Mouse (Mus musculus): ENCODE results near the gene Rev3l. TPM values are rescaled to one million over a fixed set of nuclear protein-coding genes. Genes with fewer than 3 reads are reported as not detected.

Rev3l gene
- polyA plus RNA-seq, 1 experiment from 2014 or later, result 23.0 TPM

Other genes starting within 250 kb of the Rev3l start
- 5.4 and 7.2 TPM in 2 replicates for gene Traf3ip2, start 119.2 kb upstream of the Rev3l start, polyA plus RNA-seq (2016; fragmentation: Nextera tagmentation; extraction: Ambion mirVana)
- 4.5 and 5.2 TPM in 2 replicates for gene Mfsd4b4, start 167.1 kb downstream of the Rev3l start, polyA plus RNA-seq (2016; fragmentation: Nextera tagmentation; extraction: Ambion mirVana)
- not detected in 2 replicates for gene Mfsd4b2, start 194.8 kb downstream of the Rev3l start, polyA plus RNA-seq (2016; fragmentation: Nextera tagmentation; extraction: Ambion mirVana)
- gene Mfsd4b3, start 228.0 kb downstream of the Rev3l start, polyA plus RNA-seq (2016; fragmentation: Nextera tagmentation; extraction: Ambion mirVana), result 0.18 and 0.40 TPM in 2 replicates

All from neural tube, embryonic 12.5 days (tissue).